Mouse (Mus musculus): ENCODE measurements at regions not wholly inside any gene's neighbourhood (a gene's known extent, or its start where the extent isn't known, plus 50 kb on each side); places are given as distances from the start of the nearest gene placed in this dataset.

DNA sequence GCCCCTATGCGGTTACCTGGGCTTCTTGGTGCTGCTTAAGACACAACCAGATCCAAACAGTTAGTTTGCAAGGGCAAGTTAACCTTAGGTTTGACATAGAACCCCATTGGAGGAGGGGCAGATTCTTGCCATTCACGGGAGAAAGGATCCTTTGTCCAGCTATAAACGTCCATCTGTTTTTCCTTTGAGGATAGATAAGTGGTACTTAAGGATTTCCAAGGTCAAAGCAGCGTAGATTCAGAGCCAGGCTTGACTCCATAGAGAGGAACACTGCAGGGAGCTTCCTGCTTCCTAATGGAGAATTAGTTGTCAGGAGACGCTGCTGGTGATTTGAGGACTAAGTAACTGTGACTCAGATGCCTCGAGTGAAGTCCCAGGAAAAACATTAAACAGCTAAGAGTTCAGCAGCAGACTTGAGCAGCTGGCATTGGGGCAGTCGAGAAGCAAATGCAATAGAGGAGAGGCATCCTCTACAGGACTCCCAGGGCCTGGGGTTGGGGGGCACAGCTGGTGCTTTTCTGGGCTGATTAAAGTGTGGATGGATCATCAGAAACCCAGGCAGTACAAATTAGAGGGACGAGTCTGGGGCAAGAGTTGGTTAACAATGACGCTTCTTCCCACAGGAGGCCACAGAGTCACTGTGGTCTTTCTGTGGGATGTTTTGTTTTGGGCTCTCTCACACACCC is 322.8 kb downstream of the Med10 start:
- TF ChIP-seq POLR2A (IDR thresholded peaks at IDR 0.05; ENCODE audit: control insufficient read depth, extremely low read depth, insufficient read depth, low read length, poor library complexity), result no peak
- no peak for TF ChIP-seq CTCF (IDR thresholded peaks at IDR 0.05; ENCODE audit: borderline replicate concordance, control insufficient read depth, extremely low read depth, insufficient read depth, low read length, poor library complexity)
